Mouse (Mus musculus) cortical plate, adult 2 months (tissue): ENCODE measurements around the gene Ptprn2.
A peak's percentile ranks its signal among the peaks of the same experiment; 100 is the strongest.

Source experiments
- CTCF ChIP-seq: fragments of 200-500 bp; IDR thresholded peaks from 2 replicates; pipeline ENCODE4 v1.5.1; 2011; ENCODE audit warnings: mild to moderate bottlenecking, control low read depth, low read length; ENCODE audit not compliant: insufficient read depth; ENCODE audit errors: extremely low read depth
- POLR2A ChIP-seq: fragments of 200-500 bp; IDR thresholded peaks from 2 replicates; pipeline ENCODE4 v1.6.1; 2011; ENCODE audit warnings: mild to moderate bottlenecking, low read length, control low read depth; ENCODE audit not compliant: insufficient read depth; ENCODE audit errors: extremely low read depth

DNA sequence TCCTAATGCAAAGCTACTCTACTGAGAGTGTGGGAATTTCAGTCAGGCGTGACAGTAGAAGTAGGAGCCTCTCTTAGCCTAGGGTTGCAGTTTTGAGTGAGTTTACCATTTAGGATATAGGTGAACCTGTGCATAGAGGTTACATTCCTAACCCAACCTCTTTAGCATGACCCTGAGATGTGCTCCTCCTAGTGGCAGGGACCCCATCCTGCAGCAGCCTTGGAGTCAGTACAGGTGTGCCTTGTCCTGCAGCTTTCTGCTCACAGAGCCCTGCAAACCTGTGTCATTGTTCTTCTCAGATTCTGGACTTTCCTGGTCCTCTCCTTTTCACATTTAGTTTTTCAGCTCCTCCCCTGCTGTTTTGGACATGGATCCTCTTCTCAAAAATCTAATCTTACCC lies 168.2 kb downstream of the Ptprn2 start:
- TF ChIP-seq POLR2A: no peak
- peak; percentile 16; the same call in 1 of the 2 replicates for TF ChIP-seq CTCF
